Mouse (Mus musculus) stomach, postnatal 0 days (tissue): ENCODE results near the gene Col4a4.

Experiments used
- CTCF ChIP-seq: IDR thresholded peaks from 2 replicates; pipeline ENCODE4 v1.5.1; 2016; ENCODE audit warnings: antibody characterized with exemption, low read depth, mild to moderate bottlenecking, moderate library complexity
- EP300 ChIP-seq: optimal IDR thresholded peaks from 2 replicates; pipeline ENCODE3; 2016; ENCODE audit warnings: antibody characterized with exemption

- TF ChIP-seq CTCF (no peak), EP300 (no peak)
These were observed 668 bp downstream of the Col4a4 start for GRCm38 (mm10) chr1:82585981-82586380.
